Mouse (Mus musculus) kidney, postnatal 0 days (tissue): Measurements from ENCODE around the gene Atp2a2. TPM values are rescaled to one million over a fixed set of nuclear protein-coding genes. Genes with fewer than 3 reads are reported as not detected.

Experiments used
- ATAC-seq: fragments of 200-750 bp; cut with Nextera tagmentation; replicated peaks from 2 replicates; pipeline ENCODE4 v1.8.0; 2017; ENCODE audit warnings: low read depth, moderate number of reproducible peaks, moderate TSS enrichment, moderate library complexity; ENCODE audit not compliant: low FRiP score
- DNase-seq: peaks from one replicate; pipeline ENCODE4 v3.0.0-alpha.2; 2016; ENCODE audit warnings: low spot score
- H3K27ac ChIP-seq: fragments of 300-500 bp; sonication (generic); 2 replicates; pipeline ENCODE4 v1.5.1; 2014; ENCODE audit warnings: mild to moderate bottlenecking
- H3K27me3 ChIP-seq: fragments of 300-500 bp; sonication (generic); 2 replicates; pipeline ENCODE4 v1.6.1; 2014; ENCODE audit warnings: low read length, mixed read lengths; ENCODE audit not compliant: insufficient read depth
- H3K36me3 ChIP-seq: fragments of 300-500 bp; sonication (generic); 2 replicates; pipeline ENCODE4 v1.6.1; 2014; ENCODE audit warnings: low read length, mixed read lengths; ENCODE audit not compliant: insufficient read depth
- H3K4me1 ChIP-seq: fragments of 300-500 bp; sonication (generic); replicated peaks from 2 replicates; pipeline ENCODE4 v1.6.1; 2014; ENCODE audit warnings: antibody characterized with exemption, low read length, mixed read lengths; ENCODE audit not compliant: insufficient read depth
- H3K4me2 ChIP-seq: fragments of 300-500 bp; sonication (generic); 2 replicates; pipeline ENCODE4 v1.6.1; 2014; ENCODE audit warnings: mild to moderate bottlenecking, low read length, moderate library complexity, mixed read lengths
- H3K4me3 ChIP-seq: fragments of 300-500 bp; sonication (generic); replicated peaks from 2 replicates; pipeline ENCODE4 v1.5.1; 2014; ENCODE audit warnings: low read depth, low read length
- H3K9ac ChIP-seq: fragments of 300-500 bp; sonication (generic); 2 replicates; pipeline ENCODE4 v1.6.1; 2014; ENCODE audit warnings: low read depth, low read length
- H3K9me3 ChIP-seq: fragments of 300-500 bp; sonication (generic); replicated peaks from 2 replicates; pipeline ENCODE4 v1.6.1; 2016; ENCODE audit warnings: low read length, inconsistent platforms, mixed read lengths
- CTCF ChIP-seq: IDR thresholded peaks from 2 replicates; pipeline ENCODE4 v1.5.1; 2016; ENCODE audit warnings: antibody characterized with exemption, low read depth, mild to moderate bottlenecking, moderate library complexity
- WGBS: fragments of 180-500 bp; shearing (Covaris S2); extraction: QIAGEN DNeasy Blood & Tissue Kit; methylation state at CpG from one replicate; pipeline ENCODE4 v1.1.7; 2014; 5-methylcytosine and 5-hydroxymethylcytosine counted together
- polyA plus RNA-seq: library from polyadenylated mRNA; unstranded; fragments of >200 nt; fragmentation: Nextera tagmentation; extraction: Ambion mirVana; gene quantifications from 2 replicates; pipeline ENCODE4 v1.2.1, GENCODE M21; 2015

Atp2a2 gene
- polyA plus RNA-seq, 1 experiment from 2014 or later, result 38.5 TPM

DNA sequence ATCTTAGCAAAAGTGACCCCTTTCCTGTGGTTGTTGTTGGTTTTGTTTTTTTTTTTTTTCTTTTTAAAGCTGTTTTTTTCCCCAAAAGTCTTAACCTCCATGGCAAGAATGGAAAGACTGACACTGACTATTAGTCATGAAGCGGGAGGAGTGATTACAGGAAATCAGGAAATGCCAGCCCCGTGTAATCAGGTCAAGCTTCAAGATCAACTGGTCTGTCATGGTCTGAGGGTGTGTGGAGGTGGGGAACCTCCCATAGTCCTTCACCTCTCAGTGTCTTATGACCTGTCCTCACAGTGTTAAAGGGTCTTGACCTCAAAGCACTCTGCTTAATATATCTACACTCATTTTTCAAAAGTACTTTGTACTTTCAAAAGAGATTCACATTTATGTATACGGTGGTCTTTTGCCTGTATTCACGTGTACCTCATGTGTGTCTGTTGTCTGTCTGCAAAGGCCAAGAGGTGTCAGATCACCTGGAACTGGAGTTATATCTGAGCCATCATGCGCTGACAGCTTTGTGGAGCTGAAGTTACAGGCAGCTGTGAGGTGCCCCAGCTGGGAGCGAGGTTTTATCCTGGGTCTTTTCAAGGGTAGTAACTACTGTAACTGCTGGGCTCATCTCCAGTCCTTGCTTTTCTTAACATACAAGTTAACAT is 19.2 kb downstream of the Atp2a2 start:
- no peak for TF ChIP-seq CTCF
- ATAC-seq, result no peak
- H3K27me3 ChIP-seq, result no peaks in the 10 kb centered on the region
- DNase-seq, result no peak
- H3K4me2 ChIP-seq, result no peak overlapping the region
- 68% methylated on average over 6 of the region's 6 CpGs for WGBS
- no peak overlapping the region for H3K27ac ChIP-seq
- H3K9me3 ChIP-seq, result no peaks in the 10 kb centered on the region
- no peak overlapping the region for H3K4me3 ChIP-seq
- no peaks in the 10 kb centered on the region for H3K4me1 ChIP-seq
- H3K36me3 ChIP-seq, result peaks cover 42% of the 10 kb centered on the region
- no peak overlapping the region for H3K9ac ChIP-seq

DNA sequence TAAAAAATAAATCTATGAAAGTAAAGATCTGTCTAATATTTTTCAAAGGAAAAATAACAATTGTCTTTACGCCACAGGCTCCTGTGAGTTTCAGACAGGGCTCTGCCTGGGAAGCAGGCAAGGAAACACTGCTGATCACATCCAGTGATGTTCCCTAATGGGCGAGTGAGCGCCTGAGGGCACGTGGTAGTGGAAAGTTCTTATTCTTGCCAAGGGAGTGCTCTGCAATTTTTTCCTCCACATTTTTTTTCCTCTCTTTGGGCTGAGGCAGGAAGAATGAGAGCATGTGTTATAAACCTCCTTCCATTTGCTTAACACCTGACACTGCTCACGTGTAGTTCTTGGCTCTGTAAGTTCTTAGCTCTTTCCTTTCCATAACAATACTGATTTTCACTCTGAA is 20.2 kb downstream of the Atp2a2 start:
- no peaks in the 10 kb centered on the region for H3K27me3 ChIP-seq
- no peak for TF ChIP-seq CTCF
- 77% methylated on average over 5 of the region's 5 CpGs for WGBS
- peaks cover 45% of the 10 kb centered on the region for H3K36me3 ChIP-seq
- H3K4me3 ChIP-seq, result no peak overlapping the region
- ATAC-seq, result no peak
- H3K9me3 ChIP-seq, result no peaks in the 10 kb centered on the region
- H3K9ac ChIP-seq, result no peak overlapping the region
- no peaks in the 10 kb centered on the region for H3K4me1 ChIP-seq
- H3K4me2 ChIP-seq, result no peak overlapping the region
- no peak for DNase-seq
- H3K27ac ChIP-seq, result no peak overlapping the region

DNA sequence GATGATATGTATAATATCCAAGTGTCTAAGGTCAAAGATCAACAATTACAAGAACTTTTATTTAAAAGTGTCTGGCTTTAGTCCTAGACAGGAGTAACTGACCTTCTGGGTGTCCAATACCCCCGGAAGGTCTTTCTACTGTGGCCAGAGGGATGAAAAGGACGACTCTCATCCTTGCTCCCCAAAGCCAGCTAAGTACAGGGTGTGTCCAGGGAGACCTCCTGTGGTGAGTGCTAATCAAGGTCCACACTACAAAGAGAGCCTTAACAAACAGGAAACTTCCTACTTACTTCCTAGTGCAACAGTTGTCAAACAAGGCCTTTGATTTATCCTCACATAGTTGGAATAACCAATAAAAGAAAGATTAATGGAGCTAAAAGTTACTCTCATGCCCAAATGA is 22.9 kb downstream of the Atp2a2 start:
- no peak overlapping the region for H3K4me3 ChIP-seq
- TF ChIP-seq CTCF, result no peak
- no peaks in the 10 kb centered on the region for H3K4me1 ChIP-seq
- H3K27ac ChIP-seq, result no peak overlapping the region
- H3K9me3 ChIP-seq, result no peaks in the 10 kb centered on the region
- 60% methylated on average over 2 of the region's 2 CpGs for WGBS
- no peak overlapping the region for H3K4me2 ChIP-seq
- peaks cover 30% of the 10 kb centered on the region for H3K36me3 ChIP-seq
- DNase-seq (no peak), ATAC-seq (no peak)
- no peaks in the 10 kb centered on the region for H3K27me3 ChIP-seq
- H3K9ac ChIP-seq, result no peak overlapping the region

DNA sequence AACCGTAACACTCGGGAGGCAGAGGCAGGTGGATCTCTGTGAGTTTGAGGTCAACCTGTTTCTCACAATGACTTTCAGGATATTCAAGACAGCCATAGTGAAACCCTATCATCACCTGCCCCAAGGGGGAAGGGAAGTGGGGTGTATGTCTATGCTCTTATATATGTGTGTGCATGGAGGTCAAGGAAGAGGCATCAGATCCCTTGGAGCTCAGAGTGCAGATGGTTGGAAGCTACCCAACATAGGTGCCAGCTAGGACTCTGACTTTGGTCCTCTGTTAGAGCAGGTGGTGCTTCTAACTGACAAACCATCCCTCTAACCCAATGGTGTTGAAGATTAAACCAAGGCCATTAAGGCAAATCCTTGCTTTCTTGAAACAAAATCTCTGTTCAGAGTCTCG is 24.5 kb downstream of the Atp2a2 start:
- WGBS, result 88% methylated on average over 3 of the region's 3 CpGs
- ATAC-seq, result no peak
- no peak for TF ChIP-seq CTCF
- H3K36me3 ChIP-seq, result peaks cover 33% of the 10 kb centered on the region
- no peak overlapping the region for H3K4me3 ChIP-seq
- H3K9ac ChIP-seq, result no peak overlapping the region
- H3K9me3 ChIP-seq, result no peaks in the 10 kb centered on the region
- no peak overlapping the region for H3K27ac ChIP-seq
- no peaks in the 10 kb centered on the region for H3K4me1 ChIP-seq
- no peak for DNase-seq
- no peaks in the 10 kb centered on the region for H3K27me3 ChIP-seq
- no peak overlapping the region for H3K4me2 ChIP-seq

DNA sequence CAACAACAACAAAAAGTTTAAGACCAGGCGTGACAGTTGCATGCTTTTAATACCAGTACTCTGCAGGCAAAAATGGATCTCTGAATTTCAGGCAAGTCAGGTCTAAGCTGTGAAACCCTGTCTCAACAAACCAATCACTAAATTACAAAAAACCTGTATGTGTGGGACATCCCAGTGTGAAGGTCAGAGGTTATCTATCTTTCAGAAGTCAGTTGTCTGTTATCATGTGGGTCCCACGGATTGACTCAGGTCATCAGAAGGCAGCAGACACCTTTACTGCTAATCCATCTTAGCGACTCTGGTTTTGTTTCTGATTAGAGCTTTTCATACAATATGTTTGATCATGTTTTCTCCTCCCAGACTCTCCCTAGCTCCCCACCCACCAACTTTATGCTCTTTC is 25.9 kb downstream of the Atp2a2 start:
- no peak for DNase-seq
- no peak for TF ChIP-seq CTCF
- no peaks in the 10 kb centered on the region for H3K27me3 ChIP-seq
- H3K9me3 ChIP-seq, result no peaks in the 10 kb centered on the region
- 75% methylated on average over 3 of the region's 3 CpGs for WGBS
- ATAC-seq, result no peak
- no peaks in the 10 kb centered on the region for H3K4me1 ChIP-seq
- no peak overlapping the region for H3K9ac ChIP-seq
- H3K27ac ChIP-seq, result no peak overlapping the region
- H3K36me3 ChIP-seq, result peaks cover 36% of the 10 kb centered on the region
- no peak overlapping the region for H3K4me2 ChIP-seq
- no peak overlapping the region for H3K4me3 ChIP-seq

DNA sequence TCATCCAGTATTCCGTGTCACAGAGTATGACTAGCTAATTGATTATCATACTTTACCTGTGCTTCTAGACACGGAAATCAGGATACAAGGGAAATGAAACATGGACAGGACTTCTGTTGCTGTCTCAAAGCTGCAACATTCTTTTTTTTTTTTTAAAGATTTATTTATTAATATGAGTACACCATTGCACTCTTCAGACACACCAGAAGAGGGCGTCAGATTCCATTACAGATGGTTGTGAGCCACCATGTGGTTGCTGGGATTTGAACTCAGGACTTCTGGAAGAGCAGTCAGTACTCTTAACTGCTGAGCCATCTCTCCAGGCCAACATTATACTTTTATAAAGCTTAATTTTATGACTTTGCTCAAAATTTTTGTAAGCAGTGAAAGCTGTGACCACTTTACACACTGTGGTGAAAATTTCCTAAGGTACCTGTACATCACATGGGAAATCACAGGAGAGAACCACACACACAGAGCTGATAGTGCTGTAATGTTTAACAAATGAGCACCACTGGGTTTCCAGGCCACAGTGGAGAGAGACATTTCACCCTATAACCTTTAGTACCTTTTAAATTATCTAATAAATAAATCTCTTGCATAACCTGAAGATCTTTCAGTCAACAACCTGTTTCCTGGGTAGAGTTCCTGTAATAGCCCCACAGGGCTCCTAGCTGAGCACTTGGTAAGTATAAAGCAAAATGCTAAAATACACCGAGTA is 27.2 kb downstream of the Atp2a2 start:
- Histone ChIP-seq H3K4me2 (no peak overlapping the region), H3K36me3 (peaks cover 39% of the 10 kb centered on the region), H3K4me1 (no peaks in the 10 kb centered on the region), H3K9ac (no peak overlapping the region), H3K4me3 (no peak overlapping the region), H3K27ac (no peak overlapping the region), H3K27me3 (no peaks in the 10 kb centered on the region), H3K9me3 (no peaks in the 10 kb centered on the region)
- no peak for ATAC-seq
- DNase-seq, result no peak
- 0 out of 2 replicates have a peak, but pooled peaks have one; percentile 11 for TF ChIP-seq CTCF
- WGBS, result 83% methylated on average over 4 of the region's 4 CpGs
